Mouse (Mus musculus) mouse embryonic stem cell (cell line): Measurements from ENCODE around the gene Spn.
"Not testable (repeated sequence)": the region's sequence is repeated elsewhere in the genome, so short reads cannot be mapped to it uniquely, and the experiment has no call there.

Experiments
- in situ Hi-C, 2 experiments: fragments of 300-500 bp; cut with MboI; formaldehyde crosslinking; loops; 1 replicate in 1 of 2; 3 replicates in 1 of 2; pipeline ENCODE4 v1.14.3; 2019 to 2020; ENCODE audit warnings: low sequenced_read_pairs in 2 of 2, low pct_unique_long_range_greater_than_20kb in 1 of 2, mixed read lengths in 1 of 2; ENCODE audit not compliant: unreplicated experiment in 1 of 2

Gene Spn

DNA sequence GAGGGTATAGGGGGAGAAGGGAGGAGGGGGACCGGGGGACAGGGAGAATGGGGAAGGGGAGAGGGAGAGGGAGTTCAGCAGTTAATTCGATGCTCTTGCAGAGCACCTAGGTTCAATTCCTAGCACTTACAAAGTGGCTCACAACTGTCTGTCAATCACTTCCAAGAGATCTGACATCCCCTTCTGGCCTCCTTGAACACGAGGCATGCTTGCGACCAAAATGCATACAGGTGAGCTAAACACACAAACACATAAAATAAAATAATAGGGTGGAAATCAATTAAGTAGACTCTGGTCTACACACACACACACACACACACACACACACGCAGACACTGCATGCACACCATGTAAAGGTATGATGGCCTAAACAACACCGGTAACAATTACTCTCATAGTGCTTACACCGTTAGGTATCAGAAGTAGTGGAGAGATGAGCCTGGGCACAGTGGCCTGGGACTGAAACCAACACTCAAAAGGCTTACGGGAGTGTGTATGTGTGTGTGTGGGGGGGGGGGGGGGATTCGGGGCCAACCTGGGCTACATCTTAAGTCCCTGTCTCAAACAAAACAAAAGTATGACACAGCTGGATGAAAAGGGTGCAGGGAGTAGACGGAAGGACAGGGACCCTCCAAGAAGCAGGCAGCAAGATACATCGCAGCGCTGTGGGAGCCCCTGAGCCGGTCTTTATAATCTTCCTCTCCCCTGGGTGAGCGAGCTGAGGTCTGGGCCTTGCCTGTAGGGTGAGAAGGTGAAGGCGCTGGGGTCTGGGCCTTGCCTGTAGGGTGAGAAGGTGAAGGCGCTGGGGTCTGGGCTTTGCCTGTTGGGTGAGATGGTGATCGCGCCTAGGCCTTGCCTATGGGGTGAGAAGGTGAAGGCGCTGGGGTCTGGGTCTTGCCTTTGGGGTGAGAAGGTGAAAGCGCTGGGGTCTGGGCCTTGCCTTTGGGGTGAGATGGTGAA lies 47.2 kb downstream of the Spn start:
- in situ Hi-C loops, result loop anchor here in 1 of 2 experiments (10.0 kb wide), 1 partner anchor 276 kb away; no protein-coding TSS in a partner anchor

GRCm38 (mm10) chr7:127088901-127089845 lies 48.5 kb downstream of the Spn start:
- in situ Hi-C loops, result no loop called here

DNA sequence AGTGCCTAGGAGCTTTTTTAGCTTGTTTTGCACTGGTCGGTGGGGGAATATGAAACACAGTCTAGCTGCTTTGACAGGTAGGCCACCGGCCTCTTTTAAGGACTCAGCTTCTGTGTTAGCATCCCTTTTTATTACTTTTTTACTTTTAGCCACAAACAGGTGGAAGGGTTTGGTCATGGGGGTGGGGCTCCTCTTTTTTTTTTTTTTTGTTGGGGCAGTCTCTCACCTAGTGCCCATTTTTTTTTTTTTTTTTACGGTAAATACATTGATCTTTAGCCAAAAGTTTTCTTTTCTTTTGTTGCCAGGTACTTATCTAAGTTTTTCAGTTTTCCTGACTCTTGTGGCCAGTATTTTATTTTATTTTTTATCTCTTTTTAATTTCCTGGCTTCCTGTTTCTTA lies 49.5 kb downstream of the Spn start:
- in situ Hi-C loops, result no loop called here

DNA sequence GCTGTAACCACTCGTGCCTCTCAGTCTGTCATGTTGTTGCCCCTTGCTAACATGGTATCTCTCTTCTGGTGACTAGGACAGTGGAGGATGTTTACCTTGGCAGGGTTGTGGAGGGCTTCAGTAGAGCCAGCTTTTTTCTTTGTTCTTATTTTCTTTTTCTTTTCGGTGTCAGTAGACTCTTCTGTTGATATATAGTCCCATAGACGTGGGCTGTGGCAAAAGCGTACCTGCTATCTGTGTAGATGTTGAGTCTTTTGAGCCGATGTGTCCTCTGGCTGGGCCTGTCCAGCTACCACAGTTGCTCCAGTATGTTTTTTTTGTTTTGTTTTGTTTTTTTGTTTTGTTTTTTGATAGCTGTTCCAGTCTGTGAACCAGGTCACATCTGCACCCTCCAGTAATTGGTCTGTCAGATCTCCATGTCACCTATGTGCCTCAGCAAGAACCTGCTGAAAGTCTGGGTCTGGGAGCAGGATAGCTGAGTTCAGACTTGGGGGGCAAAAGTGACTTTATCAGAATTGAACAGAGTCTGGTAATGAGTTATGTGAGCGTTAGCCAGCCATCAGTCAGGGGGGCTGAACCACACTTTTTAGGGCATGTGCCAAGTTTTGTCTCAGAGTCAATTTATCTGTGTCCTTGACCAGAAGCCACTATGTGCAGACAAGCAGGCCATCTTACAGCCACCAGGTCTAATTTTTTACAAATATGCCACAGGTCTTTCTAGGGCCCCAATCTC lies 50.2 kb downstream of the Spn start, which contains the start of gene Zg16:
Gene Zg16 (minus strand): TSS at position 51 of the 733 bp plus-strand sequence.
- in situ Hi-C loops, result not testable (repeated sequence)

- in situ Hi-C loops, result not testable (repeated sequence)
These were observed 51.9 kb downstream of the Spn start for GRCm38 (mm10) chr7:127085751-127086150.

GRCm38 (mm10) chr7:127084794-127085193 lies 52.8 kb downstream of the Spn start:
- in situ Hi-C loops, result no loop called here

- in situ Hi-C loops, result no loop called here
These were observed 53.9 kb downstream of the Spn start for GRCm38 (mm10) chr7:127083689-127084088.

GRCm38 (mm10) chr7:127082995-127083394 lies 54.6 kb downstream of the Spn start:
- in situ Hi-C loops, result no loop called here

DNA sequence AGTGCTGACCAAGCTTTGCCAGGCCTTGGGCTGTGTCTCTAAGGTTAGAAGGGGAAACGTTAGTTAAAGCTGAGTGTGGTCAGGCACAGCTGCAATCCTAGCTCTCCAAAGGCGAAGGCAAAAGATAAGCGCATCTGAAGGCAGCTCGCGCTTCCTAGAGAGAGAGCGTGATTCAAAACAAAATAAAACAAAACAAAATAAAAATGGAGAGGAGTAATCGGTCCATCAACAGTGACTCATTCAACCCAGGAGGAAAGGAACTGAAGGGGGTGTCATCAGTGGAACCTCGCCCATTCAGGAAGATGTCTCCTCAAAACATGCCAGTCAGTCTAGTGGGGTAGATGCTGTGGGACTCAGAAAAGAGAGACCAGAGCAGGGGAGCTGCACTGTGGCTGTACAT lies 55.4 kb downstream of the Spn start:
- in situ Hi-C loops, result no loop called here
